Mouse (Mus musculus) E14TG2a.4 (cell line): ENCODE results near the gene Vinac1.

ENCODE experiments used
- H3K27me3 ChIP-seq: 2 replicates; pipeline ENCODE4 v1.6.1; 2014; ENCODE audit warnings: low read length, control low read depth; ENCODE audit not compliant: insufficient read depth
- H3K36me3 ChIP-seq: 2 replicates; pipeline ENCODE4 v1.6.1; 2014; ENCODE audit warnings: low read length, control low read depth; ENCODE audit not compliant: insufficient read depth
- H3K4me1 ChIP-seq: replicated peaks from 2 replicates; pipeline ENCODE4 v1.6.1; 2014; ENCODE audit warnings: low read depth, low read length, control low read depth
- H3K4me3 ChIP-seq: replicated peaks from 2 replicates; pipeline ENCODE4 v1.5.1; 2014; ENCODE audit warnings: mild to moderate bottlenecking, low read length
- H3K9me3 ChIP-seq: 2 replicates; pipeline ENCODE4 v1.6.1; 2014; ENCODE audit warnings: low read length, control low read depth
- CTCF ChIP-seq: conservative IDR thresholded peaks from 2 replicates; pipeline ENCODE4 v1.5.1; 2014; ENCODE audit warnings: low read length
- NANOG ChIP-seq: IDR thresholded peaks from 2 replicates; pipeline ENCODE4 v1.6.1; 2014; ENCODE audit warnings: borderline replicate concordance, low read length, mixed read lengths
- POU5F1 ChIP-seq: IDR thresholded peaks from 2 replicates; pipeline ENCODE4 v1.6.1; 2014; ENCODE audit warnings: low read length, borderline replicate concordance

The Vinac1 gene

DNA sequence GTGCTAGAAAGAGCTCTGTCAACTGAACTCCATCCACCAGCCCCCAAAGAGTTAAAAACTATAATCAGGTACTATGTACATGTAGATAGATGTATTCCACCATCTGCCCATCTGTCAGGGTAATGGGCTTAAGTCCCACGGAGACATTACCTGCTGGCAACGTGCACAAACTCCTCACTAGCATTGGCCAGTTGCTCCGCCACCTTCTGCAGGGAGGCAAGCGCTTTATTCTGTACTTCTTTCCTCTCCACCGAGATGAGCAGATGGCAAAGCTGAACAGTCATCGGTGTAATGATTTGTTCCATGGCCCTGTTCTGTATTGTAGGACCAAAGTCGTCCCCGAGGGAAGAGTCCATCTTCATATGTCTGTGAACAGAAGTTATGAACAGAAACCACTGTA is at the start of gene Vinac1:
Gene Vinac1, minus strand, starts transcription at position 362 of the 400 bp plus-strand sequence.
- no peaks in the 10 kb centered on the region for H3K36me3 ChIP-seq
- no peak for TF ChIP-seq POU5F1
- TF ChIP-seq NANOG: no peak
- TF ChIP-seq CTCF: no peak
- no peaks in the 10 kb centered on the region for H3K4me1 ChIP-seq
- no peaks in the 10 kb centered on the region for H3K9me3 ChIP-seq
- no peaks in the 10 kb centered on the region for H3K27me3 ChIP-seq
- no peak within 1 kb of the TSS for H3K4me3 ChIP-seq

DNA sequence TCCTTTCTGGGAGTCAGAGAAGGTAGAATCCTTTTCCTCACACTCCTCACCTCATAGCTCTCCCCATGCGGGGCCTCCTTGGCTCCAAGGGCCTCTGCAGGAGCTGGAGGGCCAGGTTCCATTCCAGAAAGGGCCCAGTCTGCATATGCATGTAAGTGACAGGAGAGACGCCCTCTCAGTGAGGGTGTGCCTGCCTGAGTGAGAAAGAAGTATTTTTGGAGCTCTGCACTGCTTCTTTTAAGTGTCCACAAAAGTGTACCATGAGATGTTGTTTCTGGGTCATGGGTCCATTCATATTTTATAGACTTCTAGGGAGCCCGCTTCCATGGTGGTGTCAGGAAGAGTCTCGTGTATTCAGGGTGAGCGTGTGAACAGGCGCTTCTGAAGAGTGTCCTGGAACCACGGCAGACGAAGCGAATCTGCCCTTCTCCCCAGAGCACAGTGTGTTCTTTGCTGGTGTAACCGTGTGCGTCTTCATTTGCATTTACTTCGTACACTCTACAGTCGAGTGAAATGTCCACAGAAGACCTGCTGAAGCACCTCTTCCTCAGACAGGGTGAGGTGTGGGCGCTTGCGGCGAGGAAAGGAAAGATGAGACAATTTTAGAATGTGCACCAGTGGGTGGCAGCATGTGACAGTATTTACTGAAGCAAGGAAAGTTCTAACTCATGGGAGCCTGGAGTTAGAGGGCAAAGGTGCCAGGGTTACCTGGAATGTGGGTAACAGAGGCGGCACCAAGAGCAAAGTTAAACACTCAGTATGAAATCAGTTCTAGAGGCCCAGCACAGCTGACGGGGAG is 46.2 kb upstream of the Vinac1 start:
- Histone ChIP-seq H3K27me3 (no peaks in the 10 kb centered on the region), H3K4me1 (peaks cover 31% of the 10 kb centered on the region), H3K4me3 (no peak overlapping the region), H3K9me3 (no peaks in the 10 kb centered on the region), H3K36me3 (peaks cover 43% of the 10 kb centered on the region)
- no peak for TF ChIP-seq CTCF
- no peak for TF ChIP-seq NANOG
- no peak for TF ChIP-seq POU5F1

DNA sequence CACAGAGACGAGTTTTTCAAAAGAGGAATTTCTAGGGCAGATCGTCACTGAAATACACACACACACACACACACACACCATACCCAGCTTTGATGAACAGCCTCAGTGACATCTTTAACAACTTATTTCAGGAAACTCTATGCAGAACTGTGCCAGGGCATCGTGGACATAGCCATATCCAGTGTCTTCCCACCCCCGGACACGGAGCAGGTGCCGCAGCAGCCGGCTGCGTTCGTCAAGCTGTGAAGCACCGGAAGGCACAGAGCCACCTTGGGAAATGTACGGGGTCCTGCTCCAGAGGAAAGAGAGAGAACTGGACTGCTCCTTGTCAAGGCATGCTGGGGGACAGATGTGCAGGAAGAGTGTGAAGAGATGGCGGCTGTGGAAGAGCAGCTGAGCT is 44.8 kb upstream of the Vinac1 start:
- H3K9me3 ChIP-seq: no peaks in the 10 kb centered on the region
- H3K4me1 ChIP-seq: peaks cover 31% of the 10 kb centered on the region
- H3K4me3 ChIP-seq: peak overlapping the region; percentile 43; the same call in 1 of the 2 replicates
- TF ChIP-seq NANOG (no peak), POU5F1 (no peak), CTCF (no peak)
- peaks cover 52% of the 10 kb centered on the region for H3K36me3 ChIP-seq
- H3K27me3 ChIP-seq: no peaks in the 10 kb centered on the region

DNA sequence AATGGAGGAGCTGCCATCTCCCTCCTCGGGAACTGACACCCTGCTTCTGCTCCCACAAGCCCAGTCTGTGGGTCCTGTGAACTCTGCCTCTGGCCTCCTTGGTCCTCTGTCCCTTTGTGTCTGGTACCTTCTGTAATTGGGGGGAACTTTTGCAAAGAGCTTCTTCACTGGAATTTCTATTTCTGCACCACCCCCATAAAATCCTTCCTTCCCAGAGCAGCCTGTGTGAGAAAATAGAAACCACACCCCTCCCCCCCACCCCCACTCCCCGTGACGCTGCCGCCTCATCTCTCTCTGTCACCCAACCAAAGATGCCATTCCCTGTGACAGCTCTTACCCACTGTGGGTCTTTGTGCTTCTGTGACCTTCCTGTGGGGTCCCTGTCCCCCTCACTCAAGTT is 42.4 kb upstream of the Vinac1 start:
- H3K9me3 ChIP-seq: peaks cover 16% of the 10 kb centered on the region
- no peak for TF ChIP-seq NANOG
- TF ChIP-seq POU5F1: no peak
- no peak for TF ChIP-seq CTCF
- H3K36me3 ChIP-seq: peaks cover 73% of the 10 kb centered on the region
- no peaks in the 10 kb centered on the region for H3K27me3 ChIP-seq
- no peak overlapping the region for H3K4me3 ChIP-seq
- H3K4me1 ChIP-seq: peaks cover 31% of the 10 kb centered on the region

DNA sequence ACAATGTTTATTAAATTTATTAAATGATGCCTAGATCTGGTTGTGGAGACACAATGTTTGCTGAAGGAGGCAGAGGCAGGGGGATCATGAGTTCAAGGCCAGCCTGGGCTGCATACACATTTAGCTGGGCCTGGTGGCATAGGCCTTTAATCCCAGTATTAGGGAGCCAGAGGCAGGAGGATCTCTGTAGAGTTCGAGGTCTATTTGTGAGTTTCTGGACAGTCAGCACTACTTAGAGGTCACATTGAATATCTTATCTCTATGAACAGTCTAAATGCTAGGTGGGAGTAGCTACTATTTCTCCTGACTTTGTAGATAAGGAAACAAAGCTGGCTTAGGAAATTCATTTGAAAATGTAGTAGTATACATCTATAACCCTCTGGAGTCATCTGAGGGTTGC is 39.5 kb upstream of the Vinac1 start:
- TF ChIP-seq POU5F1 (no peak), CTCF (no peak), NANOG (no peak)
- Histone ChIP-seq H3K27me3 (no peaks in the 10 kb centered on the region), H3K36me3 (peaks cover 69% of the 10 kb centered on the region), H3K9me3 (peaks cover 21% of the 10 kb centered on the region), H3K4me3 (no peak overlapping the region), H3K4me1 (peaks cover 12% of the 10 kb centered on the region)

DNA sequence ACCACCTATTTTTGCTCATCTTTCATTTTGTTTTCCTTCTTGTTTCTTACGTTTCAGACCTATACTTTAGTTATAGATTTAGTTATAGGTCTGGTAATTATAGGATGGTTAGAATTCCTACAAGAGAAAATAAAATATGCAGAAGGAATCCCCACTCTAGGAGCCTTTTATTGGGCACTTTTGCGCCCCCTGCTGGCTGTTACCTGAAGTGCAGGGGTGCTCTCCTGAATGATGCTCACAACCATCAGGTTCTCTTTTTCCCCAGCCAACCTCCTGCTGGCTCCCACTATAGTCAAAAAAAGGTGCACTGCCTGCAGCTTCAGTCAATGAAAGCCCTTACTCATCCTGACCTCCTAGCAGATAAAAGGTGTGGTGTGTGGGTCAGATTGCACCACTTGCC is 37.0 kb upstream of the Vinac1 start:
- Histone ChIP-seq H3K36me3 (peaks cover 68% of the 10 kb centered on the region), H3K4me1 (no peaks in the 10 kb centered on the region), H3K4me3 (no peak overlapping the region), H3K27me3 (no peaks in the 10 kb centered on the region), H3K9me3 (peaks cover 21% of the 10 kb centered on the region)
- TF ChIP-seq NANOG: no peak
- TF ChIP-seq CTCF: peak; percentile 82

DNA sequence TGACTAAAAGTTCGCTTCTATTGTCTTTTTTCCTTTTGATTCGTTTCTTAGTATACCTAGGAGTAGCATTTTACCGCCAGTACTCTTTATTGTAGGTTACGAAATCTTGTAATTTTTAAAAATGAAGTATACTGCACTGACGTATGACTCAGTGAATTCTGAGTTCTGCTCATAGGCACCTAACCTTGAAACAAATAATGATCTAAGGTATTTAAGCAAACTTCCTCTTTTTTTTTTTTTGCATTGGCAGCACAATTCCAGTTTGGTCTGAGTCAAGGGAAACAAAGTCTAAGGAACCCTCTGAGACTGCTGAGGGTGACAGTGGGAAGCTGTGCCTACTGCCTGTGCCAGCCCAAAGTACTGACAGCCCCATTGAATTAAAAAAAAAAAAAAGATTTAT is 35.5 kb upstream of the Vinac1 start:
- peaks cover 67% of the 10 kb centered on the region for H3K36me3 ChIP-seq
- no peaks in the 10 kb centered on the region for H3K4me1 ChIP-seq
- no peak for TF ChIP-seq POU5F1
- TF ChIP-seq CTCF: no peak
- TF ChIP-seq NANOG: no peak
- H3K4me3 ChIP-seq: no peak overlapping the region
- H3K27me3 ChIP-seq: no peaks in the 10 kb centered on the region
- H3K9me3 ChIP-seq: peaks cover 21% of the 10 kb centered on the region

DNA sequence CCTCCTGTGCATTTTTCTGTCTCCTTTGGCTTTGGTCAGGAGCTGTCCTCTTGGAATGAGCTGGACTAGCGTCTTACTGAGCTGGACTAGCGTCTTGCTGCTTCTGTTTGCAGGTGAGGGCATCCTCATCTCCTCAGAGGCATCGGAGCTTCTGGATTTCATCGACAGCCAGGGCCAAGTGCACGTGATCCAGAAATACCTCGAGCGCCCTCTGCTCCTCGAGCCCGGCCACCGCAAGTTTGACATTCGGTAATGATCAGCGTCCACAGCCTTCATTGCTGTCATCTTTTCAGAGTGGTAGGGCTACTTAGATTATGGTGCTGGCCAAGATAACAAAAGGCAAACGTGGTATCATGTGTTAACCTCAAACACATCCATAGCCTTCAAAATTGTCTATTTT is 33.1 kb upstream of the Vinac1 start:
- peaks cover 68% of the 10 kb centered on the region for H3K36me3 ChIP-seq
- H3K9me3 ChIP-seq: peaks cover 12% of the 10 kb centered on the region
- no peak for TF ChIP-seq POU5F1
- no peak; the same call in 1 of the 2 replicates for TF ChIP-seq CTCF
- no peak for TF ChIP-seq NANOG
- H3K27me3 ChIP-seq: no peaks in the 10 kb centered on the region
- no peak overlapping the region for H3K4me3 ChIP-seq
- no peaks in the 10 kb centered on the region for H3K4me1 ChIP-seq

DNA sequence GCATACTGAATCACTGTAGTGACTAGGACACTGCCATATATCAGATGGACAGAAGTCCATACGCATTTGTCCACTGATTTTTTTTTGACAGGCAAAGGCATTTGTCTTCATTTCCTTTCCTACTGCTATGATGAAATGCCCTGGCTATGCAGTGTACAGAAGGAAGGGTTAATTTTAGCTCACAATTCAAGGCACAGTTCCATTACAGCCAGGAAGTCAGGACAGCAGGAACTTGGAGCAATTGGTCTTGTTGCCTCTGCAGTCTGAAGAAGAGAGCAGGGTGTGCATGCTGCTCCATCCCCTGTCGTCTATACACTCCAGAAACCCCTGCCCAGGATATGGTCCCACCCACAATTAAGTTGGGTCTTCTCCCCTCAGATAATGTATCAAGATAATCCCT is 31.2 kb upstream of the Vinac1 start:
- Histone ChIP-seq H3K4me3 (no peak overlapping the region), H3K4me1 (no peaks in the 10 kb centered on the region), H3K27me3 (no peaks in the 10 kb centered on the region), H3K9me3 (no peaks in the 10 kb centered on the region), H3K36me3 (peaks cover 51% of the 10 kb centered on the region)
- TF ChIP-seq CTCF (no peak), POU5F1 (no peak), NANOG (no peak)
